ENCODE assay signal across 11 mouse cellular contexts in genomic region chr6:4506791-4507190, GRCm38 (mm10). TPM values are rescaled to one million over a fixed set of nuclear protein-coding genes. Genes with fewer than 3 reads are reported as not detected.
DNase-seq lines count a peak whose midpoint lies in the region; ATAC-seq and TF ChIP-seq lines count a peak whose summit lies in the region.
"Had no signal": no experiment of that assay in that cellular context is flagged by ENCODE, and none has a peak within 500 bp of the region (broad histone marks: within the 10 kb centered on the region; RNA-seq: fewer than 3 reads in every experiment).

No protein-coding gene starts in this region.

- no peak for TF ChIP-seq CTCF in lung, postnatal 0 days (IDR thresholded peaks at IDR 0.05)

- peak overlapping the region; percentile 80 for H3K9ac ChIP-seq in heart, embryonic 13.5 days
- H3K9ac ChIP-seq in lung, postnatal 0 days (replicated peaks; ENCODE audit: low read depth), result no peak overlapping the region; the same call in 1 of the 2 replicates
- H3K9ac ChIP-seq in intestine, embryonic 15.5 days, result peak overlapping the region; percentile 50; the same call in 1 of the 2 replicates
- H3K9ac ChIP-seq in stomach, embryonic 16.5 days (ENCODE audit: low read length), result peak overlapping the region; percentile 81

- no peak for ATAC-seq in heart, embryonic 13.5 days (ENCODE audit: extremely low read depth, insufficient number of reproducible peaks, low FRiP score, low TSS enrichment)
- no peak for ATAC-seq in lung, postnatal 0 days
- no peak for ATAC-seq in intestine, embryonic 15.5 days
- ATAC-seq in stomach, embryonic 16.5 days (ENCODE audit: insufficient read depth, low FRiP score), result no peak
- ATAC-seq: activated CD4-positive, CD25-positive, alpha-beta regulatory T cell, adult 4 months had no signal

- peaks cover 21% of the 10 kb centered on the region for H3K4me1 ChIP-seq in heart, embryonic 13.5 days
- H3K4me1 ChIP-seq in lung, postnatal 0 days (ENCODE audit: insufficient read depth, low read depth, low read length), result no peaks in the 10 kb centered on the region
- H3K4me1 ChIP-seq in intestine, embryonic 15.5 days (replicated peaks), result 0 out of 2 replicates have a peak, but pooled peaks cover 4% of the 10 kb centered on the region
- peaks cover 13% of the 10 kb centered on the region for H3K4me1 ChIP-seq in stomach, embryonic 16.5 days (ENCODE audit: control insufficient read depth, insufficient read depth, low read length)

- H3K4me2 ChIP-seq in heart, embryonic 13.5 days, result peak overlapping the region; percentile 89
- H3K4me2 ChIP-seq in lung, postnatal 0 days (replicated peaks; ENCODE audit: low read depth, low read length), result peak overlapping the region; percentile 66
- peak overlapping the region; percentile 73 for H3K4me2 ChIP-seq in intestine, embryonic 15.5 days (replicated peaks)
- peak overlapping the region; percentile 70 for H3K4me2 ChIP-seq in stomach, embryonic 16.5 days (ENCODE audit: low read depth, low read length)

- DNase-seq in heart, adult 11 months, result no peak
- DNase-seq in lung, postnatal 0 days (ENCODE audit: low spot score), result peak; percentile 51
- no peak for DNase-seq in lung, postnatal 36 days
- no peak for DNase-seq in urinary bladder, postnatal 25 days (ENCODE audit: low spot score)
- DNase-seq in adrenal gland, postnatal 4 days (ENCODE audit: low spot score in 2 of 2), result no peak
- DNase-seq: right cerebral cortex, postnatal 25 days; thymus, postnatal 36 days had no signal

- H3K27ac ChIP-seq in heart, embryonic 13.5 days (replicated peaks), result 0 out of 2 replicates have a peak overlapping the region, but pooled peaks have one; percentile 79
- no peak overlapping the region for H3K27ac ChIP-seq in lung, postnatal 0 days (ENCODE audit: low read length)
- H3K27ac ChIP-seq in intestine, embryonic 15.5 days, result no peak overlapping the region
- H3K27ac ChIP-seq in stomach, embryonic 16.5 days (ENCODE audit: low read length), result 0 out of 2 replicates have a peak overlapping the region, but pooled peaks have one; percentile 69

- 56% methylated on average over 5 of the region's 5 CpGs for WGBS in heart, embryonic 13.5 days
- 60% methylated on average over 5 of the region's 5 CpGs for WGBS in lung, postnatal 0 days
- 59% methylated on average over 5 of the region's 5 CpGs for WGBS in intestine, embryonic 15.5 days
- 51% methylated on average over 5 of the region's 5 CpGs for WGBS in stomach, embryonic 16.5 days

- no peak for TF ChIP-seq EP300 in lung, postnatal 0 days (IDR thresholded peaks at IDR 0.05)

- H3K27me3 ChIP-seq in heart, embryonic 13.5 days (replicated peaks), result no peaks in the 10 kb centered on the region
- no peaks in the 10 kb centered on the region for H3K27me3 ChIP-seq in lung, postnatal 0 days (replicated peaks; ENCODE audit: insufficient read depth, low read length)
- no peaks in the 10 kb centered on the region for H3K27me3 ChIP-seq in intestine, embryonic 15.5 days (replicated peaks)
- no peaks in the 10 kb centered on the region for H3K27me3 ChIP-seq in stomach, embryonic 16.5 days (ENCODE audit: control insufficient read depth, insufficient read depth, low read length)

- H3K9me3 ChIP-seq in heart, embryonic 13.5 days, result no peaks in the 10 kb centered on the region
- H3K9me3 ChIP-seq in lung, postnatal 0 days (ENCODE audit: low read length), result no peaks in the 10 kb centered on the region
- H3K9me3 ChIP-seq in intestine, embryonic 15.5 days, result no peaks in the 10 kb centered on the region
- no peaks in the 10 kb centered on the region for H3K9me3 ChIP-seq in stomach, embryonic 16.5 days (replicated peaks; ENCODE audit: control insufficient read depth, low read length)

- peak overlapping the region; percentile 60 for H3K4me3 ChIP-seq in heart, embryonic 13.5 days
- H3K4me3 ChIP-seq in lung, postnatal 0 days (ENCODE audit: low read depth, low read length), result peak overlapping the region; percentile 47
- H3K4me3 ChIP-seq in intestine, embryonic 15.5 days (replicated peaks), result peak overlapping the region; percentile 46
- peak overlapping the region; percentile 65 for H3K4me3 ChIP-seq in stomach, embryonic 16.5 days (replicated peaks; ENCODE audit: low read length)

- H3K36me3 ChIP-seq in heart, embryonic 13.5 days, result peaks cover 9% of the 10 kb centered on the region; the same call in 1 of the 2 replicates
- H3K36me3 ChIP-seq in lung, postnatal 0 days (ENCODE audit: insufficient read depth, low read length), result no peaks in the 10 kb centered on the region
- no peaks in the 10 kb centered on the region for H3K36me3 ChIP-seq in intestine, embryonic 15.5 days
- H3K36me3 ChIP-seq in stomach, embryonic 16.5 days (ENCODE audit: control insufficient read depth, insufficient read depth, low read length), result peaks cover 8% of the 10 kb centered on the region

RNA-seq across cellular contexts. Expression of gene Col1a2, which starts 2.2 kb away (rescaled TPM):
- 253 and 328 TPM in 2 replicates for polyA plus RNA-seq in heart, embryonic 13.5 days (2015; fragmentation: Nextera tagmentation; extraction: Ambion mirVana)
- 349 and 355 TPM in 2 replicates for polyA plus RNA-seq in lung, postnatal 0 days (2015; fragmentation: Nextera tagmentation; extraction: Ambion mirVana)
- 472 and 528 TPM in 2 replicates for polyA plus RNA-seq in intestine, embryonic 15.5 days (2015; fragmentation: Nextera tagmentation; extraction: Ambion mirVana)
- 1,169 and 1,212 TPM in 2 replicates for polyA plus RNA-seq in stomach, embryonic 16.5 days (2015; fragmentation: Nextera tagmentation; extraction: Ambion mirVana)
- 100 to 1,000 TPM; 705 to 818 TPM for total RNA-seq in adrenal gland, postnatal 4 days (2021)
- polyA plus RNA-seq: activated CD4-positive, CD25-positive, alpha-beta regulatory T cell, adult 4 months had no signal

Comparison
In these comparisons a context has a peak if more than half of its experiments do, and no peak if none do; other contexts are left out.
1. H3K27ac ChIP-seq: peak in heart, embryonic 13.5 days (single experiment) and stomach, embryonic 16.5 days (single experiment); none in lung, postnatal 0 days (single experiment) and intestine, embryonic 15.5 days (single experiment).
2. Peak in every context shown above with its lines, with median percentiles within 50 percentile points of each other: H3K4me2 ChIP-seq and H3K4me3 ChIP-seq.